Mouse (Mus musculus) liver, embryonic 14.5 days (tissue): ENCODE measurements around the gene Herpud1.

Experiments
- CTCF ChIP-seq: IDR thresholded peaks from 2 replicates; pipeline ENCODE4 v1.5.1; 2016; ENCODE audit warnings: antibody characterized with exemption, low read depth, control low read depth
- EP300 ChIP-seq: IDR thresholded peaks from 2 replicates; pipeline ENCODE4 v1.6.1; 2016; ENCODE audit warnings: antibody characterized with exemption, low read depth

- TF ChIP-seq CTCF (no peak), EP300 (no peak)
Observed at GRCm38 (mm10) chr8:94399361-94399953, 13.2 kb downstream of the Herpud1 start.
